Mouse (Mus musculus): ENCODE data around the gene Qsox2.

Gene Qsox2

GRCm38 (mm10) chr2:26237290-26237782 is at the start of gene Qsox2:
Gene Qsox2, minus strand, starts transcription at chr2:26237525.
- in situ Hi-C loops (cut with MboI; ENCODE audit: unreplicated experiment in 2 of 2), result no loop called here

GRCm38 (mm10) chr2:26286391-26286790 is 49.1 kb upstream of the Qsox2 start:
- in situ Hi-C loops (cut with MboI; ENCODE audit: unreplicated experiment in 2 of 2), result no loop called here

- in situ Hi-C loops (cut with MboI; ENCODE audit: unreplicated experiment in 2 of 2), result no loop called here
Observed at GRCm38 (mm10) chr2:26285804-26286203, 48.5 kb upstream of the Qsox2 start.

GRCm38 (mm10) chr2:26280594-26280993 is 43.3 kb upstream of the Qsox2 start:
- in situ Hi-C loops (cut with MboI; ENCODE audit: unreplicated experiment in 2 of 2), result no loop called here

- in situ Hi-C loops (cut with MboI; ENCODE audit: unreplicated experiment in 2 of 2), result loop anchor here (5.0 to 10.0 kb wide), 2 partner anchors 102 to 105 kb away; no protein-coding TSS in a partner anchor
Observed at GRCm38 (mm10) chr2:26279712-26280111, 42.4 kb upstream of the Qsox2 start.

GRCm38 (mm10) chr2:26273611-26274010 is 36.3 kb upstream of the Qsox2 start:
- in situ Hi-C loops (cut with MboI; ENCODE audit: unreplicated experiment in 2 of 2), result loop anchor here in 1 of 2 experiments (10.0 kb wide), 1 partner anchor 99 kb away; no protein-coding TSS in a partner anchor

GRCm38 (mm10) chr2:26268216-26268615 is 30.9 kb upstream of the Qsox2 start:
- in situ Hi-C loops (cut with MboI; ENCODE audit: unreplicated experiment in 2 of 2), result no loop called here

- in situ Hi-C loops (cut with MboI; ENCODE audit: unreplicated experiment in 2 of 2), result no loop called here
Observed at GRCm38 (mm10) chr2:26266066-26266742, 28.9 kb upstream of the Qsox2 start.

- in situ Hi-C loops (cut with MboI; ENCODE audit: unreplicated experiment in 2 of 2), result no loop called here
Observed at GRCm38 (mm10) chr2:26265095-26265494, 27.8 kb upstream of the Qsox2 start.

GRCm38 (mm10) chr2:26264646-26265045 is 27.3 kb upstream of the Qsox2 start:
- in situ Hi-C loops (cut with MboI; ENCODE audit: unreplicated experiment in 2 of 2), result no loop called here

- in situ Hi-C loops (cut with MboI; ENCODE audit: unreplicated experiment in 2 of 2), result no loop called here
Observed at GRCm38 (mm10) chr2:26257315-26258096, 20.2 kb upstream of the Qsox2 start.

GRCm38 (mm10) chr2:26254816-26255215 is 17.5 kb upstream of the Qsox2 start:
- in situ Hi-C loops (cut with MboI; ENCODE audit: unreplicated experiment in 2 of 2), result no loop called here

GRCm38 (mm10) chr2:26252514-26253206 is 15.3 kb upstream of the Qsox2 start:
- in situ Hi-C loops (cut with MboI; ENCODE audit: unreplicated experiment in 2 of 2), result no loop called here

- in situ Hi-C loops (cut with MboI; ENCODE audit: unreplicated experiment in 2 of 2), result no loop called here
Observed at GRCm38 (mm10) chr2:26247531-26247930, 10.2 kb upstream of the Qsox2 start.

GRCm38 (mm10) chr2:26240841-26241240 is 3.5 kb upstream of the Qsox2 start:
- in situ Hi-C loops (cut with MboI; ENCODE audit: unreplicated experiment in 2 of 2), result no loop called here

GRCm38 (mm10) chr2:26240330-26240729 is 3.0 kb upstream of the Qsox2 start:
- in situ Hi-C loops (cut with MboI; ENCODE audit: unreplicated experiment in 2 of 2), result no loop called here

GRCm38 (mm10) chr2:26236681-26237289 is 540 bp downstream of the Qsox2 start:
- in situ Hi-C loops (cut with MboI; ENCODE audit: unreplicated experiment in 2 of 2), result no loop called here

GRCm38 (mm10) chr2:26234771-26235170 is 2.6 kb downstream of the Qsox2 start:
- in situ Hi-C loops (cut with MboI; ENCODE audit: unreplicated experiment in 2 of 2), result no loop called here

GRCm38 (mm10) chr2:26234253-26234652 is 3.1 kb downstream of the Qsox2 start:
- in situ Hi-C loops (cut with MboI; ENCODE audit: unreplicated experiment in 2 of 2), result no loop called here

- in situ Hi-C loops (cut with MboI; ENCODE audit: unreplicated experiment in 2 of 2), result no loop called here
Observed at GRCm38 (mm10) chr2:26231366-26231765, 6.0 kb downstream of the Qsox2 start.

- in situ Hi-C loops (cut with MboI; ENCODE audit: unreplicated experiment in 2 of 2), result no loop called here
Observed at GRCm38 (mm10) chr2:26230253-26230652, 7.1 kb downstream of the Qsox2 start.
